Mouse (Mus musculus) urinary bladder, adult 2 months (tissue): ENCODE data around the gene Gm10840. TPM values are rescaled to one million over a fixed set of nuclear protein-coding genes. Genes with fewer than 3 reads are reported as not detected.
"Not testable (repeated sequence)": the region's sequence is repeated elsewhere in the genome, so short reads cannot be mapped to it uniquely, and the experiment has no call there.

ENCODE experiments used
- DNase-seq: peaks from one replicate; pipeline ENCODE4 v3.0.0; 2022; ENCODE audit warnings: low spot score
- polyA plus RNA-seq: library from polyadenylated mRNA; depleted of rRNA; stranded (reverse); fragments of >200 nt; gene quantifications from 2 replicates; pipeline ENCODE4 v1.2.3, GENCODE M21; 2012; rRNA removed

Gm10840 gene
- polyA plus RNA-seq, 1 experiment = not detected

GRCm38 (mm10) chr11:106198277-106198676, 37.6 kb downstream of the Gm10840 start:
- DNase-seq = no peak

- DNase-seq = not testable (repeated sequence)
Measured at GRCm38 (mm10) chr11:106199997-106200396, 39.3 kb downstream of the Gm10840 start.

DNA sequence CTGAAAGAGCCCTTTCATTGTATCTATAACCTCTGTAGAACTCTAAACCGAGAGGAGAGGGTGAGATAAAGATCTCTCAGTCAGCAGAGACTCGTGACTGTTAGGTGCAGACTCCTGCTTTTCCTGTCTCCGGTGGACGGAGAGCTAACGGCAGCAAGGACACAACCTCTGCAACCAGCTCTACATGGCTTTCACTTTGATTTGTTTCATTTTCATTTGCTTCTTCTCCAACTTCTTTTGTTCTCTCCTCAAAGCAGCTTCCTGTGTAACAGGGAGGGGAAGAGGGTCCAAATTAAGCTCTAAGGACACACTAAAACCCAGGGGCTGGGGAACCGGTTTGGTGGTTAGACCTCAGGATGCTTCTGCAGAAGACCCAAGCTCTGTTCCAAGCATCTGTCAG, 40.1 kb downstream of the Gm10840 start:
- no peak for DNase-seq

DNA sequence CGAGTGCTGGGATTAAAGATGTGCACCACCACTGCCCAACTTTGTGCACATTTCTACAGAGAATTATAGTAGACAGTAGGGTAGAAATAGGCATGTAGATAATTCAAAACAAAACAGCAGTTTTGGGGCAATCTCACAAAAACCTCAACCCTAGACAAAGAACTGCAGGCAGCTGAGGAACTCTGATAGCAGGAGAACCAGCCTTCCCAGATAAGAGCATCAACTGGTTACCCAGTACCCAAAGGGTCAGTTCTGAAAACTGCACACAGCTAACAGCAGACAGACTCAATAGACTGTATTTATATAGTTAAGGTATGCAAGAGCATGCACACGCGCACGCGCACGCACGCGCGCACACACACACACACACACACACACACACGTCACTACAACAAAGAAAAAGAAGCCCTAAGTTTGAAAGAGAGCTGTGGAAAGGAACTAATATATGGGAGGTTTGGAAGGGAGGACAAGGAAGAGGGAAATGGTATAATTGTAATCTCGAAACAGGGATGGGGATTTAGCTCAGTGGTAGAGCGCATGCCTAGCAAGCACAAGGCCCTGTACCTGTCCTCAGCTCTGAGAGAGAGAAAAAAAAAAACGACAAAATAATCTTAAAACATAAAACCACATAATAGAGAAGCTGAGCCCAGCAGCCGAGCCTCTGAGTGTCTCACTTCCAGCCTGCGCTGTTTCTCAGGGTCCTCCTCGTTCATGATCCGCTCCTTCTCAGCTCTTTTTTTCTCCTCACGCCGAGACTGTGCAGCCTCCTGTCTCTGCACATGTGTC, 40.9 kb downstream of the Gm10840 start:
- no peak for DNase-seq

- DNase-seq = no peak
Measured at GRCm38 (mm10) chr11:106202123-106202465, 41.4 kb downstream of the Gm10840 start, which contains the start of gene Strada. Strada (minus strand) TSS chr11:106202168.

Other genes with a start within 250 kb of the Gm10840 start
- 25.2 and 26.9 TPM in 2 replicates for gene Cyb561, start 207.5 kb upstream of the Gm10840 start, polyA plus RNA-seq
- gene Ace, start 192.9 kb upstream of the Gm10840 start, polyA plus RNA-seq = 13.6 and 16.5 TPM in 2 replicates
- not detected in 2 replicates for gene Ace3, start 166.2 kb upstream of the Gm10840 start, polyA plus RNA-seq
- gene Kcnh6, start 152.7 kb upstream of the Gm10840 start, polyA plus RNA-seq = 0.04 TPM in 2 replicates
- gene Dcaf7, start 124.0 kb upstream of the Gm10840 start, polyA plus RNA-seq = 38.9 and 40.4 TPM in 2 replicates
- gene Taco1, start 94.8 kb upstream of the Gm10840 start, polyA plus RNA-seq = 11.3 and 13.1 TPM in 2 replicates
- 38.1 and 39.1 TPM in 2 replicates for gene Map3k3, start 76.2 kb upstream of the Gm10840 start, polyA plus RNA-seq
- 14.8 and 16.5 TPM in 2 replicates for gene Limd2, start within 50 bp of the Gm10840 start, polyA plus RNA-seq
- 27.1 and 29.6 TPM in 2 replicates for gene Strada, start 41.3 kb downstream of the Gm10840 start, polyA plus RNA-seq
- 61.2 and 68.6 TPM in 2 replicates for gene Ccdc47, start 55.5 kb downstream of the Gm10840 start, polyA plus RNA-seq
- 29.2 and 34.3 TPM in 2 replicates for gene Ddx42, start 56.1 kb downstream of the Gm10840 start, polyA plus RNA-seq
- gene Ftsj3, start 95.2 kb downstream of the Gm10840 start, polyA plus RNA-seq = 26.7 and 27.0 TPM in 2 replicates
- 152 and 156 TPM in 2 replicates for gene Psmc5, start 95.3 kb downstream of the Gm10840 start, polyA plus RNA-seq
- gene Smarcd2, start 112.1 kb downstream of the Gm10840 start, polyA plus RNA-seq = 105 and 110 TPM in 2 replicates
- gene Tcam1, start 115.8 kb downstream of the Gm10840 start, polyA plus RNA-seq = 0.11 and 0.19 TPM in 2 replicates
- not detected in 2 replicates for gene Gh, start 141.0 kb downstream of the Gm10840 start, polyA plus RNA-seq
- 1.3 and 1.7 TPM in 2 replicates for gene Cd79b, start 153.9 kb downstream of the Gm10840 start, polyA plus RNA-seq
- gene Scn4a, start 192.4 kb downstream of the Gm10840 start, polyA plus RNA-seq = 0.10 and 0.19 TPM in 2 replicates
- 0.27 and 0.33 TPM in 2 replicates for gene Prr29, start 204.6 kb downstream of the Gm10840 start, polyA plus RNA-seq
- gene Icam2, start 227.2 kb downstream of the Gm10840 start, polyA plus RNA-seq = 13.2 and 16.3 TPM in 2 replicates